Mouse (Mus musculus) MN1 (cell line): ENCODE data around the gene Slc25a48.

Source experiments
- DNase-seq: peaks from one replicate; pipeline ENCODE4 v3.0.0-alpha.2; 2016; ENCODE audit warnings: low spot score

Gene Slc25a48

GRCm38 (mm10) chr13:56513595-56513994 lies 75.4 kb downstream of the Slc25a48 start:
- DNase-seq, result no peak

GRCm38 (mm10) chr13:56516311-56516710 lies 78.2 kb downstream of the Slc25a48 start:
- no peak for DNase-seq

GRCm38 (mm10) chr13:56516816-56517215 lies 78.7 kb downstream of the Slc25a48 start:
- DNase-seq, result no peak

GRCm38 (mm10) chr13:56522081-56522820 lies 84.1 kb downstream of the Slc25a48 start, which contains the start of gene Fbxl21:
Gene Fbxl21 (plus strand): TSS chr13:56522472.
- DNase-seq, result peak; percentile 72

GRCm38 (mm10) chr13:56522821-56523167 lies 84.6 kb downstream of the Slc25a48 start:
- DNase-seq, result no peak
